In the genomic region with DNA sequence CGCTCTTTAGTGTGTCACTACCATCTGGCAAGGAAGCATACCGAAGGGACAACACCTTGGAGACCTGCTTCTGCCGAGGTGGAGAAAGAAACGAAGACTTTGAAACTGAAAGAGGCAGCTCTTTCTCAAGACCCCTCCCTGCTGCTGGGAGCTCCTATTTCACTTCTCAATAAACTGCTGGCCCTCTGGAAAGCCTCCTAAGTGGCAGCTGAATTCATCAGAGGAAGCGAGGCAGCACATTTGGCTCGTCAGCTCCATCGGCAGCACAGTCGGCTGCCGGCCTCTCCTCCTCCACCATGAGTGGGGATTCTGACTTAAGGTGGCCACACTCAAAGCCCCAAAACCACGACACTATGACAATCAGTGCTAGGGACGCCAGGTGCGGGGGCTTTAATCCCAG, we compare ENCODE assay signal across 9 mouse cellular contexts. TPM values are rescaled to one million over a fixed set of nuclear protein-coding genes. Genes with fewer than 3 reads are reported as not detected.
DNase-seq lines count a peak whose midpoint lies in the region; ATAC-seq and TF ChIP-seq lines count a peak whose summit lies in the region.
"Had no signal": no experiment of that assay in that cellular context is flagged by ENCODE, and none has a peak within 500 bp of the region (broad histone marks: within the 10 kb centered on the region; RNA-seq: fewer than 3 reads in every experiment).

No protein-coding gene starts in this region.

- no peak for ATAC-seq in lung, postnatal 0 days
- no peak for ATAC-seq in neural tube, embryonic 12.5 days (ENCODE audit: low FRiP score, low read depth)

- WGBS in lung, postnatal 0 days: 41% methylated on average over 12 of the region's 12 CpGs
- 64% methylated on average over 12 of the region's 12 CpGs for WGBS in neural tube, embryonic 12.5 days

- TF ChIP-seq EP300 in lung, postnatal 0 days (IDR thresholded peaks at IDR 0.05): no peak

- H3K27ac ChIP-seq in lung, postnatal 0 days (ENCODE audit: low read length): peak overlapping the region; percentile 28; the same call in 1 of the 2 replicates
- no peak overlapping the region; the same call in 1 of the 2 replicates for H3K27ac ChIP-seq in neural tube, embryonic 12.5 days
- H3K27ac ChIP-seq: liver, embryonic 14.5 days had no signal

- H3K4me1 ChIP-seq in lung, postnatal 0 days (ENCODE audit: insufficient read depth, low read depth, low read length): no peaks in the 10 kb centered on the region; the same call in 1 of the 2 replicates
- H3K4me1 ChIP-seq in neural tube, embryonic 12.5 days: peaks cover 8% of the 10 kb centered on the region; the same call in 1 of the 2 replicates

- no peak overlapping the region for H3K9ac ChIP-seq in lung, postnatal 0 days (replicated peaks; ENCODE audit: low read depth)
- 0 out of 2 replicates have a peak overlapping the region, but pooled peaks have one; percentile 30 for H3K9ac ChIP-seq in neural tube, embryonic 12.5 days
- H3K9ac ChIP-seq: liver, embryonic 14.5 days had no signal

- no peak for TF ChIP-seq CTCF in lung, postnatal 0 days (IDR thresholded peaks at IDR 0.05)

- no peaks in the 10 kb centered on the region for H3K27me3 ChIP-seq in lung, postnatal 0 days (replicated peaks; ENCODE audit: insufficient read depth, low read length)
- no peaks in the 10 kb centered on the region for H3K27me3 ChIP-seq in neural tube, embryonic 12.5 days (replicated peaks)

- peak; percentile 38 for DNase-seq in embryo, embryonic 10 days (ENCODE audit: low spot score)
- no peak for DNase-seq in embryo, embryonic 9.5 days (ENCODE audit: extremely low spot score)
- no peak for DNase-seq in lung, postnatal 0 days (ENCODE audit: low spot score)
- DNase-seq in lung, postnatal 25 days (ENCODE audit: low spot score): no peak
- peak; percentile 3 to 4 for DNase-seq in frontal cortex, postnatal 14 days (ENCODE audit: low spot score in 2 of 2)
- DNase-seq in left cerebral cortex, adult 9 months (ENCODE audit: low spot score in 2 of 2): no peak
- no peak for DNase-seq in retina, postnatal 1 day

- 0 out of 2 replicates have a peak overlapping the region, but pooled peaks have one; percentile 4 for H3K4me3 ChIP-seq in lung, postnatal 0 days (ENCODE audit: low read depth, low read length)
- no peak overlapping the region for H3K4me3 ChIP-seq in neural tube, embryonic 12.5 days

- H3K36me3 ChIP-seq in lung, postnatal 0 days (ENCODE audit: insufficient read depth, low read length): peaks cover 9% of the 10 kb centered on the region; the same call in 1 of the 2 replicates
- H3K36me3 ChIP-seq in neural tube, embryonic 12.5 days: peaks cover 47% of the 10 kb centered on the region

- no peak overlapping the region for H3K4me2 ChIP-seq in lung, postnatal 0 days (replicated peaks; ENCODE audit: low read depth, low read length)
- H3K4me2 ChIP-seq in neural tube, embryonic 12.5 days (replicated peaks): 0 out of 2 replicates have a peak overlapping the region, but pooled peaks have one; percentile 4

- no peaks in the 10 kb centered on the region for H3K9me3 ChIP-seq in lung, postnatal 0 days (ENCODE audit: low read length)
- no peaks in the 10 kb centered on the region for H3K9me3 ChIP-seq in neural tube, embryonic 12.5 days

RNA-seq across cellular contexts. Expression of gene B4galt5, which starts 41.3 kb away (rescaled TPM):
- polyA plus RNA-seq in lung, postnatal 0 days (2015; fragmentation: Nextera tagmentation; extraction: Ambion mirVana): 10.3 and 12.2 TPM in 2 replicates
- 24.4 and 25.5 TPM in 2 replicates for polyA plus RNA-seq in neural tube, embryonic 12.5 days (2016; fragmentation: Nextera tagmentation; extraction: Ambion mirVana)

Comparison
In these comparisons a context has a peak if more than half of its experiments do, and no peak if none do; other contexts are left out.
1. DNase-seq: peak in embryo, embryonic 10 days (single experiment) and frontal cortex, postnatal 14 days (2 of 2); none in embryo, embryonic 9.5 days (single experiment), lung, postnatal 0 days (single experiment), lung, postnatal 25 days (single experiment), left cerebral cortex, adult 9 months (0 of 2) and retina, postnatal 1 day (single experiment).